In genomic region chr2:153013724-153014515, GRCm38 (mm10) we compare ENCODE assay signal across 8 mouse cellular contexts. TPM values are rescaled to one million over a fixed set of nuclear protein-coding genes. Genes with fewer than 3 reads are reported as not detected.
DNase-seq lines count a peak whose midpoint lies in the region; ATAC-seq and TF ChIP-seq lines count a peak whose summit lies in the region.

No protein-coding gene starts in this region.

- peak overlapping the region; percentile 91 for H3K4me2 ChIP-seq in heart, postnatal 0 days (ENCODE audit: low read depth, low read length)
- H3K4me2 ChIP-seq in intestine, postnatal 0 days (replicated peaks; ENCODE audit: low read depth): peak overlapping the region; percentile 86
- peak overlapping the region; percentile 68 for H3K4me2 ChIP-seq in stomach, embryonic 14.5 days (replicated peaks; ENCODE audit: low read depth, low read length)

- H3K9ac ChIP-seq in heart, postnatal 0 days (replicated peaks; ENCODE audit: low read depth, low read length): peak overlapping the region; percentile 54; the same call in 1 of the 2 replicates
- no peak overlapping the region; the same call in 1 of the 2 replicates for H3K9ac ChIP-seq in intestine, postnatal 0 days (ENCODE audit: low read depth, low read length)
- peak overlapping the region; percentile 76 for H3K9ac ChIP-seq in stomach, embryonic 14.5 days (replicated peaks; ENCODE audit: low read depth, low read length)

- no peak for TF ChIP-seq CTCF in heart, postnatal 0 days (IDR thresholded peaks at IDR 0.05; ENCODE audit: low read depth)
- no peak for TF ChIP-seq CTCF in E14TG2a.4 (conservative IDR thresholded peaks at IDR 0.05; ENCODE audit: low read length)
- TF ChIP-seq CTCF in intestine, postnatal 0 days (IDR thresholded peaks at IDR 0.05; ENCODE audit: low read depth): no peak

- no peak overlapping the region for H3K27ac ChIP-seq in heart, postnatal 0 days (ENCODE audit: low read depth)
- H3K27ac ChIP-seq in brown adipose tissue, adult 24 weeks (replicated peaks; ENCODE audit: low read depth, low read length): no peak overlapping the region
- no peak overlapping the region for H3K27ac ChIP-seq in intestine, postnatal 0 days (ENCODE audit: low read depth, low read length)
- H3K27ac ChIP-seq in stomach, embryonic 14.5 days (ENCODE audit: low read length): no peak overlapping the region

- H3K36me3 ChIP-seq in heart, postnatal 0 days (replicated peaks; ENCODE audit: control insufficient read depth, insufficient read depth, low read length): peaks cover 40% of the 10 kb centered on the region
- H3K36me3 ChIP-seq in E14TG2a.4 (ENCODE audit: insufficient read depth, low read length): peaks cover 53% of the 10 kb centered on the region
- H3K36me3 ChIP-seq in intestine, postnatal 0 days (ENCODE audit: control insufficient read depth, insufficient read depth): peaks cover 28% of the 10 kb centered on the region
- peaks cover 14% of the 10 kb centered on the region for H3K36me3 ChIP-seq in stomach, embryonic 14.5 days (ENCODE audit: control insufficient read depth, insufficient read depth, low read length)

- TF ChIP-seq EP300 in heart, postnatal 0 days (IDR thresholded peaks at IDR 0.05; ENCODE audit: low read depth): no peak

- intact Hi-C loops in heart, postnatal 36 days (cut with DNase I): loop anchor here (10.0 kb wide), 1 partner anchor 169 kb away; the partner anchor contains the start of gene Tpx2

- peaks cover 8% of the 10 kb centered on the region for H3K4me1 ChIP-seq in heart, postnatal 0 days (ENCODE audit: control insufficient read depth, insufficient read depth)
- H3K4me1 ChIP-seq in E14TG2a.4 (replicated peaks; ENCODE audit: low read depth, low read length): peaks cover 47% of the 10 kb centered on the region
- no peaks in the 10 kb centered on the region for H3K4me1 ChIP-seq in brown adipose tissue, adult 24 weeks (ENCODE audit: control insufficient read depth, insufficient read depth, insufficient read length, low read length)
- peaks cover 7% of the 10 kb centered on the region for H3K4me1 ChIP-seq in intestine, postnatal 0 days (replicated peaks; ENCODE audit: control insufficient read depth, insufficient read depth, low read length)
- peaks cover 5% of the 10 kb centered on the region; the same call in 1 of the 2 replicates for H3K4me1 ChIP-seq in stomach, embryonic 14.5 days (ENCODE audit: control insufficient read depth, insufficient read depth, low read length)

- H3K4me3 ChIP-seq in heart, postnatal 0 days (ENCODE audit: low read depth, low read length): 0 out of 2 replicates have a peak overlapping the region, but pooled peaks have one; percentile 69
- H3K4me3 ChIP-seq in E14TG2a.4 (replicated peaks; ENCODE audit: low read length): peak overlapping the region; percentile 95
- H3K4me3 ChIP-seq in brown adipose tissue, adult 24 weeks (ENCODE audit: insufficient read depth, low read depth, low read length): peak overlapping the region; percentile 87
- peak overlapping the region; percentile 66 for H3K4me3 ChIP-seq in intestine, postnatal 0 days (ENCODE audit: low read depth, low read length)
- H3K4me3 ChIP-seq in stomach, embryonic 14.5 days (ENCODE audit: low read depth, low read length): peak overlapping the region; percentile 90

- no peak for ATAC-seq in heart, postnatal 0 days (ENCODE audit: insufficient read depth, low read depth)
- no peak for ATAC-seq in intestine, postnatal 0 days
- no peak for ATAC-seq in stomach, embryonic 14.5 days (ENCODE audit: insufficient number of reproducible peaks, insufficient read depth, low FRiP score, low read depth)
- no peak for ATAC-seq in megakaryocyte-erythroid progenitor cell, adult 5-6 weeks (replicated peaks; ENCODE audit: low FRiP score, low TSS enrichment, poor library complexity, severe bottlenecking)

- no peaks in the 10 kb centered on the region for H3K27me3 ChIP-seq in heart, postnatal 0 days (ENCODE audit: control insufficient read depth, insufficient read depth, low read length)
- H3K27me3 ChIP-seq in E14TG2a.4 (ENCODE audit: insufficient read depth, low read length): peaks cover 21% of the 10 kb centered on the region
- 0 out of 2 replicates have a peak, but pooled peaks cover 5% of the 10 kb centered on the region for H3K27me3 ChIP-seq in intestine, postnatal 0 days (replicated peaks; ENCODE audit: control insufficient read depth, insufficient read depth, low read length)
- no peaks in the 10 kb centered on the region for H3K27me3 ChIP-seq in stomach, embryonic 14.5 days (ENCODE audit: control insufficient read depth, insufficient read depth, low read length)

- no peaks in the 10 kb centered on the region for H3K9me3 ChIP-seq in heart, postnatal 0 days (replicated peaks; ENCODE audit: control insufficient read depth, low read length)
- no peaks in the 10 kb centered on the region for H3K9me3 ChIP-seq in E14TG2a.4 (ENCODE audit: low read length)
- H3K9me3 ChIP-seq in intestine, postnatal 0 days (ENCODE audit: control insufficient read depth): no peaks in the 10 kb centered on the region
- no peaks in the 10 kb centered on the region for H3K9me3 ChIP-seq in stomach, embryonic 14.5 days (ENCODE audit: control insufficient read depth, low read depth, low read length)

- 86% methylated on average over 11 of the region's 11 CpGs for WGBS in heart, postnatal 0 days
- WGBS in intestine, postnatal 0 days: 88% methylated on average over 11 of the region's 11 CpGs
- WGBS in stomach, embryonic 14.5 days: 91% methylated on average over 11 of the region's 11 CpGs

- no peak for DNase-seq in heart, postnatal 0 days (ENCODE audit: low spot score)
- no peak for DNase-seq in heart, postnatal 36 days
- no peak for DNase-seq in thymus, adult 18-20 months

RNA-seq across cellular contexts. Expression of gene Pdrg1, which starts 1.3 kb away (rescaled TPM):
- 24.1 and 71.8 TPM in 2 replicates for total RNA-seq in heart, postnatal 0 days (2014; rRNA removed; ENCODE audit: low replicate concordance)
- 120 and 129 TPM in 2 replicates for polyA plus RNA-seq in heart, postnatal 0 days (2015; fragmentation: Nextera tagmentation; extraction: Ambion mirVana)
- total RNA-seq in heart, postnatal 36 days (2021): 100 to 1,000 TPM; 120 to 130 TPM
- 77.4 and 100 TPM in 2 replicates for polyA plus RNA-seq in brown adipose tissue, adult 24 weeks (2012; ENCODE audit: insufficient read depth, insufficient read length, missing spikeins)
- 47.0 and 50.3 TPM in 2 replicates for polyA plus RNA-seq in intestine, postnatal 0 days (2015; fragmentation: Nextera tagmentation; extraction: Ambion mirVana)
- 59.3 and 59.7 TPM in 2 replicates for polyA plus RNA-seq in stomach, embryonic 14.5 days (2014; fragmentation: Nextera tagmentation; extraction: Ambion mirVana)
- 56.7 and 75.9 TPM in 2 replicates for total RNA-seq in megakaryocyte-erythroid progenitor cell, adult 5-6 weeks (2014; fragmentation: Nextera tagmentation)
- total RNA-seq in megakaryocyte-erythroid progenitor cell, adult 5-6 weeks (2017): 218 and 242 TPM in 2 replicates

RNA-seq across cellular contexts. Expression of gene Xkr7, which starts 17.7 kb away (rescaled TPM):
- total RNA-seq in heart, postnatal 0 days (2014; rRNA removed; ENCODE audit: low replicate concordance): not detected in 2 replicates
- not detected in 2 replicates for polyA plus RNA-seq in heart, postnatal 0 days (2015; fragmentation: Nextera tagmentation; extraction: Ambion mirVana)
- total RNA-seq in heart, postnatal 36 days (2021): not detected
- not detected in 2 replicates for polyA plus RNA-seq in brown adipose tissue, adult 24 weeks (2012; ENCODE audit: insufficient read depth, insufficient read length, missing spikeins)
- polyA plus RNA-seq in intestine, postnatal 0 days (2015; fragmentation: Nextera tagmentation; extraction: Ambion mirVana): not detected in 2 replicates
- polyA plus RNA-seq in stomach, embryonic 14.5 days (2014; fragmentation: Nextera tagmentation; extraction: Ambion mirVana): 0.13 TPM in 1 of 2 replicates, not detected in the other
- total RNA-seq in megakaryocyte-erythroid progenitor cell, adult 5-6 weeks (2014; fragmentation: Nextera tagmentation): not detected in 2 replicates
- not detected in 2 replicates for total RNA-seq in megakaryocyte-erythroid progenitor cell, adult 5-6 weeks (2017)

RNA-seq across cellular contexts. Expression of gene Ttll9, which starts 51.6 kb away (rescaled TPM):
- 0.89 TPM in 1 of 2 replicates, not detected in the other for total RNA-seq in heart, postnatal 0 days (2014; rRNA removed; ENCODE audit: low replicate concordance)
- 0.05 and 0.14 TPM in 2 replicates for polyA plus RNA-seq in heart, postnatal 0 days (2015; fragmentation: Nextera tagmentation; extraction: Ambion mirVana)
- not detected for total RNA-seq in heart, postnatal 36 days (2021)
- not detected in 2 replicates for polyA plus RNA-seq in brown adipose tissue, adult 24 weeks (2012; ENCODE audit: insufficient read depth, insufficient read length, missing spikeins)
- 0.65 TPM in 1 of 2 replicates, not detected in the other for polyA plus RNA-seq in intestine, postnatal 0 days (2015; fragmentation: Nextera tagmentation; extraction: Ambion mirVana)
- polyA plus RNA-seq in stomach, embryonic 14.5 days (2014; fragmentation: Nextera tagmentation; extraction: Ambion mirVana): 0.39 and 1.1 TPM in 2 replicates
- not detected in 2 replicates for total RNA-seq in megakaryocyte-erythroid progenitor cell, adult 5-6 weeks (2014; fragmentation: Nextera tagmentation)
- total RNA-seq in megakaryocyte-erythroid progenitor cell, adult 5-6 weeks (2017): not detected in 2 replicates

RNA-seq across cellular contexts. Expression of gene Ccm2l, which starts 51.8 kb away (rescaled TPM):
- total RNA-seq in heart, postnatal 0 days (2014; rRNA removed; ENCODE audit: low replicate concordance): 21.0 and 32.4 TPM in 2 replicates
- 3.5 and 4.3 TPM in 2 replicates for polyA plus RNA-seq in heart, postnatal 0 days (2015; fragmentation: Nextera tagmentation; extraction: Ambion mirVana)
- 10 to 100 TPM; 16.0 to 23.1 TPM for total RNA-seq in heart, postnatal 36 days (2021)
- 4.0 and 4.5 TPM in 2 replicates for polyA plus RNA-seq in brown adipose tissue, adult 24 weeks (2012; ENCODE audit: insufficient read depth, insufficient read length, missing spikeins)
- 1.5 and 1.7 TPM in 2 replicates for polyA plus RNA-seq in intestine, postnatal 0 days (2015; fragmentation: Nextera tagmentation; extraction: Ambion mirVana)
- polyA plus RNA-seq in stomach, embryonic 14.5 days (2014; fragmentation: Nextera tagmentation; extraction: Ambion mirVana): 1.7 and 2.3 TPM in 2 replicates
- not detected in 2 replicates for total RNA-seq in megakaryocyte-erythroid progenitor cell, adult 5-6 weeks (2014; fragmentation: Nextera tagmentation)
- not detected in 2 replicates for total RNA-seq in megakaryocyte-erythroid progenitor cell, adult 5-6 weeks (2017)
